Mouse (Mus musculus): ENCODE measurements around the gene Cilp2.

DNA sequence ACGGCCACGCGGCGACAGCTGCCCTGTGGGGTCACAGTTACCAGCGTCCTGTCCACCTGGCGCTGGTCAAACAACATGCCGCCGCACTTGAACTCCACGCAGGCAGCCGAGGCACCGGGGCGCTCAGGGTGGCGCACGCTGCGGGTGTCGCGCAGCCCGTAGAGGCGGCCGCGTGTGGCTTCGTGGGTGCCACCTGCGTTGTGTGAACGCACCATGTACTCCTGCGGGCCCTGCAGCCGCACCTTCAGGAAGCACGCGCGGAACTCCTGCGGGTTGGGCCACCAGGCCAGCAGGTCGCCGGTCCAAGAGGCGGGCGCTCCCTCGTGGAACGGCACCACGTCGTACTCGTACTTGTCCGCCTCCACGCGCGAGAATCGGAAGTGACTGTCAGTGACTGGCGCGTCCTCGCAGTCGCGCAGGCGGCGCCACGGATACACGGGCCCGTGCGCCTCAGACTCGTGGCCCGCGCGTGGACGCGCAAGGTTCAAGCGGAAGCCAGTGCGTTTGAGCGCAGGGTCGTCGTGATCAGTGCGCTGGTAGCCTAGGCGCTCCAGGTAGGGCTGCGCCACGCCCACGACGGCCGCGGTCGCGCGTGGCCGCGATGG, 6.1 kb downstream of the Cilp2 start:
- TF ChIP-seq CTCF (IDR thresholded peaks at IDR 0.05; ENCODE audit: low read depth) (no peak), EP300 (IDR thresholded peaks at IDR 0.05; ENCODE audit: low read depth) (no peak)

Data from liver, postnatal 0 days (tissue).